Mouse (Mus musculus) lung, postnatal 0 days (tissue): ENCODE measurements around the gene Mbd4.

Experiments
- CTCF ChIP-seq: IDR thresholded peaks from 2 replicates; pipeline ENCODE4 v1.5.1; 2016; ENCODE audit warnings: antibody characterized with exemption, mild to moderate bottlenecking
- EP300 ChIP-seq: IDR thresholded peaks from 2 replicates; pipeline ENCODE4 v1.6.1; 2016; ENCODE audit warnings: antibody characterized with exemption, mild to moderate bottlenecking, control low read depth

DNA sequence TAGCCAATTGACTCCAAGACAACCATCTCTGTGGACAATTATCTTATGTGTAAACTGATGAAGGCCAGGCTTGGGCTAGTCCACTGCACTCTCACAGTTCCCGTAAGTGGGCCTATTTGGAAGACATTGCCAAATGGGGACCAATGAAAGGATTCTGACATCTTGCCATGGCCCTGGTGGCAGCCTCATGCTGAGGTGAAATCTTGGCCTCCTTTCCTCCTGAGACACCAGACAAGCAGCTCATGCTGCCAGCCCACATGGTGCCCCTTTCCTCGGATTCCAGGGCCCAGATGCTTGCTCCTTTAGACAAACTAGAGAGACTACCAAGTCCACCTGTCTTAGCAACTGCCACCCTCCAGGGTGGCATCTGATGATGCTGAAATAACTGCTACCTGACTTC, 35.0 kb downstream of the Mbd4 start:
- TF ChIP-seq CTCF, result no peak
- TF ChIP-seq EP300, result no peak
